Mouse (Mus musculus): Measurements from ENCODE around the gene Fam71a.

Fam71a gene

DNA sequence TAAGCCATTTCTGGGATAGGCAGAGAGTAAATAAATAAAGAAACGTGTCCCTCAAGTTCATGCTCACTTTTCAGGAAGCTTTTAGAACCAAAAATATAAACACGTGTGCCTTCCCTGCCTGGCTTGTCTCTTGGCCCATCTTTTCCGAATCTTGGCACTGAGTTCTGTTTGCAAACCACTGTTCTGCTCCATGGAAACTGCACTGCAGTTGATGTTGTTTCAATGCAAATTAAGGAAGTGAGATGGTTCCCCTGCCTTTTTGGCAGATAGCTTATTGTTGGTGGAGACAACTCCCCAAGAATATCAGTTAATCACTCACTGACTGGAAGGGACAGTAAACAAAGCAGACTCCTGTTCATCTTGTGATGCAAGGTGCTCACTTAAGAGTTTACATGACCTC is 41.9 kb downstream of the Fam71a start:
- no peak for DNase-seq (ENCODE audit: low spot score)

DNA sequence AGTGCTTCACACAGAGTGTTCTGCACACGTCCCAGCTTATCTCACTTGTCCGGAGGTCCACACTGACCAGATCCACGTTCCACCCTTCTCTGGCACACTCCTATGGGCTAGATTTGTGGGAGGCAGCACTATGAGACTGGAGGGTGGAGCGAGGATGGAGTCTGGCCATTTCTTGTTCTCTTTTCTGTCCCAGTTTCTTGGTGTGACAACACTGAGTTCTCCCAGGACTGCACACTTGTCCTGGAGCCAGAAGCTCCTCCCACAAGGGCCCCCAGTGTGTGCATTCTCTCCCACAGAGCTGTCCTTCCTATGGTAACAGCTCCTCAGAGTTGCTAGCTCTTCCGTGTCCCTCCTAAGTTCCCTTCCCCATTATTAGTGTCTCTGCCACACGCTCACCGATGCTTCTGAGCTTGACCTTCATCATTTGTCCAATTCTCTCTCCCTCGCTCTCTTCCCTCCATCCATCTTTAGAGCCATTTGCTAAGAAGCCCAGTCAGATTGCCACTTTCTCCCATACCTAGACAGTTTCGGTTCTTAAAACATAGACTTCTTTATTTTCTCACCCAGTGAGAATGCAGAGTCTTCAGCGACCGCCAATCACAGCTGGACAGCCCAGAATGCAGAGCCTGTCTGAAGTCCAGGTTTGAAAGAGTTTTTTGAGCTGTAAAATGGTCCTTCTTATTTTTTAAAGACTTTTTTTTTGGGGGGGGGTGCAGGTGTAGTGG is 48.9 kb downstream of the Fam71a start:
- no peak for DNase-seq (ENCODE audit: low spot score)

DNA sequence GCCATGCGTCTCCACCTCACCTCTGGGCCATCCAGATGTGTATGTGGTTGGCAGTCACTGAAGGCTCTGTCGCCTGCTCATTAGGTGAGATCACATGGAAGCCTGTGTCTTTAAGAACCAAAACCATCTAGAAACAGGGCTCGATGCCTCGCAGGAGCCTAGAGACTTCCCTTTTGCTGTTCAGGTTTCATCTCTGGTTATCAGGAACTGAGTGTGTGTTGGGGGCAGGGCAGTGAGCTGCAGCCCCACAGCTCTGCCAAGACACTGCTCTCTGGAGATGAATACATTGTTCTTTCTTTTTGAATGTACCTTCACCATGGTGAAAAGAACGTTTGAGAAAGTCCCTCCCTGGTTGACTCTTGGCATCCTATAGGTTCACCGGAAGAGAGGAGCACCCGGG is 49.7 kb downstream of the Fam71a start:
- DNase-seq (ENCODE audit: low spot score) = no peak
